Mouse (Mus musculus): ENCODE data around the gene Ctnna2. TPM values are rescaled to one million over a fixed set of nuclear protein-coding genes. Genes with fewer than 3 reads are reported as not detected.

Gene Ctnna2
- total RNA-seq, 2 experiments from 2014 or later = 136 to 140 TPM

DNA sequence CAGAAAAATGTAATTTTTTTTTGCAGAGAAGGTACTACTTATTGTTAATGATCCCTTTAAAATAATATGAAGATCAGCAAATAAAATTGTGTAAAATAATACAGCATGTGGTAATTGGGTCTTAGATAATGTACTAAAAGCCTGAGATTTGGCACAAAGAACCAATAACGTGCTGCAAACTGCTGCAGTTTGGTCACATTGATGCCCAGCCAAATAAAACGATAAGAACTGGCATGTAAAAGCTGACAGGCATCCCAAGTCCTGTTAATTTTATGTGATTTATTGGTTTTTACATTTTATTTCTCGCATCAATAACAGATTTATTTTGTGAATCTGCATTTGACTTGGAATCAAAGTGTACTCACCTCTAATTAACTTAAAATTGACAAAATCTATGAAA lies 497.4 kb downstream of the Ctnna2 start:
- intact Hi-C loops (cut with DNase I) = no loop called here
- DNase-seq (ENCODE audit: low spot score in 2 of 2) = no peak

DNA sequence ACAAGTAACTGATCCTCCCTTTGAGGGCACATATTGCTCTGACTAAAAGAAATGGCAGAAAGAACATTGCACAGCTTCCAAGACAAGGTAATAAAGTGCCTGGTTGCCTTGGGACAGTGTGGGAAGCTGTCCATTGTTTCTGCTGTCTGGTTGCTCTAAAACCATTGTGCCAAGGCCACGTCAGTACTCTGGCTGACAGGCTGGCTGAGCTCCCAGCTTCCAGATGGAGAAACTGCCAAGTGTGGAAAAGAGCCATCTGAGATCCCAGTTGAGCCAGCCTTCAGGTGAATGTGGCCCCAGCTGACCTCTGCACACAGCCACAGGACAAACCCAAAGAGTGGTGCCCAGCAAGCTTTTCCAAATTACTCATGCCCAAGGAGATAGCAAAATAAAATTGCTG lies 504.1 kb downstream of the Ctnna2 start:
- intact Hi-C loops (cut with DNase I) = no loop called here
- DNase-seq (ENCODE audit: low spot score in 2 of 2) = peak; percentile 40 to 64

DNA sequence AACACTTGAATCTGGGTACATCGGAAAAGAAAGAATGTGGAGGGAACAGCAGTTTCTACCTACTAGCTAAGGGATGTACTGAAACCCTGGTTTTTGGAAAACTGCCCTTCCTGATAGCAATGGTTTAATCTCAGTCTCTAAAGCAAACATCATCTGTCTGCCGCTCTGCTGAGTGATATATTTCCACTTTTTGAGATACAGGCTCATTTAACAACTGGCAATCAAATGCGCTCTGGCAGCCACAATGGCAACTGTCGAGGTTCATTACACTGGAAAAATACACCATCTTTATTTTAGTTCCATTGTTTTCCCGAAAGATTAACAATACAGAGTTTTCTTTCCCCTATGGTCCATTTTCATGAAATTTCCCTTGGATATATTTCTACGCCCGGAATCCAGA lies 506.2 kb downstream of the Ctnna2 start:
- intact Hi-C loops (cut with DNase I) = no loop called here
- DNase-seq (ENCODE audit: low spot score in 2 of 2) = no peak

DNA sequence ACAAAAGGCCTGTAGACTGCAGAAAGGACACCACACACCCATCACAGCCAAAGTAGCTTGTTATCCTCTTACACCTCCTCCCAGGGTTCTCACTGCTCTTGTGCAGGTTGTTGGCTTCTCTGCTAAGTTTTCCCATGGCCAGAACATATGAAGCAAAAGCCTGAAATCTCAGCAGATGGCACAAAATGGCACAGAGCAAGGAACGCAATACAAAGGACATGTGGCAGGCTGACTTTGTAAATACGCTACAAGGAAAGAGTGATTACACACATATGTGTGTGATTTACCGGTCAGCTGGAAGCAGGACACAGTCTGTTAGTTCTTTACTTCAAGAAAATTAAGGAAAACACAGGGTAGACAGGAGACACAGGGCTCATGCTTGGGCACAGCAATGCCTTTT lies 511.4 kb downstream of the Ctnna2 start:
- intact Hi-C loops (cut with DNase I) = no loop called here
- DNase-seq (ENCODE audit: low spot score in 2 of 2) = no peak

DNA sequence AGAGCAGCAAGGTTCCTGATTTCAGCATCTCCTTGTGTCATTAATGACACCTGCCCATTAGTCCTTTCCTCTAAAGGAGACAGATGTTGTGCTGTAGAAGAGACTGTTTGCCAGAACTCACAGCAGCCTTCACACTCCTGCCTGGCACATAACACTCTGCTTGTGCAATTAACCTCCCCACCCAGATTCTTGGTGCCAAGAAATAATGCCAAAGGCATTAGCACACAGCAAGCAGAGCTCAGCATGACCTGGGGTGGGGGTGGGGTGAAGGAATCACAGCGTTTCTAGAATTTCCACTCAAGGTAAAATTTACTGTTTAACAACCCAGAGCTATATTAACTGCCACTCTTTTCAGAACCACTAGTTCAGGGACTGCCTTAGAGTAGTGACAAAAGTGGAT lies 516.8 kb downstream of the Ctnna2 start:
- intact Hi-C loops (cut with DNase I) = no loop called here
- DNase-seq (ENCODE audit: low spot score in 2 of 2) = no peak

DNA sequence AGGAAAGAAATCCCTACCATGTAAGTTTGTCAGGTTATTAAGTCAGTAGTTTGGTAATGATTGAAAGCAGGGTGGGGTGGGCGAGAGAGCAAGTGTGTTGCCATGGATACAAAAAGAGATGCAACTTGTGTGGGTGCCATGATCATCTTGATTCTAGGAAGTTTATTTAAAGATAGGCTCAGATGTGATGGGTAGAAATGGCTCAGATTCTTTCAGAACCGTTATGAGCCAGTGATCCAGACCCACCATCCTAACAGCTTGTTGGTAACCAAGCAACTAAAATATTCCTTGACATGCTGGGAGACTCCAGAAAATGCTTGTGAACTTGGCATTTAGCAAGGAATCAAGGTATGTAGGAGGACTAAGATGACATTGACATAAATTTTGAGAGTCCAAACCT lies 521.6 kb downstream of the Ctnna2 start:
- DNase-seq (ENCODE audit: low spot score in 2 of 2) = peak; percentile 37 to 69

DNA sequence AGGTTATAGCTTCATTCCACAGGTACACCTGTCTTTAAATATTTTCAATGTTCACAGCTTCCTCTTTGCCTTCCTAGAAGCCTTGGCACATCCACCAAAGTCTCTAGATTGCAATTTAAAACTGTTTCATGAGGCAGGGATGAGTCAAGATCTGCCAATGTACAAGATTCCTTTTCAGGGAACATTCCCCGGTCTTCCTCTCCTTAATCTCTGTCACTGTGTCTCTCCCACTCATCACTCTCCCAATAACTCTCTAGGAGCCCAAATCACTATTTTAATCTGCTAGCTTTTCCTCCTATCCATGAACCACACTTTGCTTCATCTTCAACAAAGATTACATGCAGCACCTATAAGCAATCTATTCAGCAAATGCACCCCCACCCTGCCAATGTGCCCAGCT lies 532.6 kb downstream of the Ctnna2 start:
- intact Hi-C loops (cut with DNase I) = no loop called here
- no peak for DNase-seq (ENCODE audit: low spot score in 2 of 2)

More for the DNA sequence above, 521.6 kb downstream of the Ctnna2 start:
- intact Hi-C loops (cut with DNase I) = loop anchor here (5.0 to 10.0 kb wide), 2 partner anchors 119 to 203 kb away; no protein-coding TSS in a partner anchor

DNA sequence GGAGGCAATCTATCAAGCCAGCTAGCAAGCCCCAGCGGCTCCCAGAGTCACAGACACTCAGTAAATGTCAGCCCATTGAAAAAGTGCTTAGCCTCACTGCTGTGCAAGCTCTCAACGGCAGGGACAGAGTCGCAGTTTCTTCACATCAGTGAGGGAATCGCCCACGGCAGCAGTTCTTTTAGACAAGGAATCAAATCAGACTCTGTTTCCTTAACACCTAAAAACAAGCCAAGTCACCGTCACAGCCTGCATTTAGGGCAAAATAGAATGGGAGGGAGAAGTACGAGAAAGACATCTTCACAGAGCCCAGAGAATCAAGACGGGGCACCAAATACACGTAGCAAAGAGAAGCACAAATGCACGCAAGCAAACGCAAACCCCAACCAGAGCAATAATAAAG lies 535.6 kb downstream of the Ctnna2 start:
- DNase-seq (ENCODE audit: low spot score in 2 of 2) = peak; percentile 67 to 76
- intact Hi-C loops (cut with DNase I) = no loop called here

DNA sequence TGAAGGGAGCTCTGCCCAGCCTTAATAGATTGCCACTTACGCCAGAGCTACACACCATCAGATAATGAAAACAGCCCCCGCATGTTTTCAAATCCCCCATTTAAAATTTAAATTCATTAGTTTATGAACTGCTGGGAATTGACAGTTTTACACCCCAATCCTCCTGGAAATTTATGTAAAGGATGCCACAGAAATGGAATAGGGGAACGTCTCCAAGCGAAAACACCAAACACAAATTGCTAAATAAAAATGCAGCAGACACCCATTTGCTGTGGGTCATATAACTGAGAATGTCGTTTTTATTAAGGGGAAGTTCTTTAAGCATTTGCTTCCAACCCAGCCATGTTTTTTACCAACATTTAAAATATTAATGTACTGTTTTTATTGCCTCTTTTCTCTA lies 538.4 kb downstream of the Ctnna2 start:
- no peak for DNase-seq (ENCODE audit: low spot score in 2 of 2)
- intact Hi-C loops (cut with DNase I) = no loop called here

DNA sequence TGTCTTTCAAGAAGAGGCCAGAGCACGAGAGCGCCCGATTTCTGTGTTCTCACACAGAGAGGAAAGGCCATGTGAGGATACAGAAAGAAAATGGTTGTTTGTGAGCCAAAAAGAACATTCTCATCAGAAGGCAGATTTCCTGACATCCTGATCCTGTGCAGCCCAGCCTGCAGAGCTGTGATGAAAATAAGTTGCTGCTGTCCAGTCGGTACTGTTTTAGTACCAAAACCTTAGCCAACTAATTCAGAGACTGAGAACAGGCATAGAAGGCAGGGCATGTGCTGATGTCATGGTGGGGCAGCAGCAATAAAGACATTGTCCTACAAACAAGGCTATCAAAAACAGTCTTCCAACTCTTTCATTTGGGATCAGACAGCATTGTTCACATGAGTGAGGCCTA lies 549.1 kb downstream of the Ctnna2 start:
- intact Hi-C loops (cut with DNase I) = no loop called here

DNA sequence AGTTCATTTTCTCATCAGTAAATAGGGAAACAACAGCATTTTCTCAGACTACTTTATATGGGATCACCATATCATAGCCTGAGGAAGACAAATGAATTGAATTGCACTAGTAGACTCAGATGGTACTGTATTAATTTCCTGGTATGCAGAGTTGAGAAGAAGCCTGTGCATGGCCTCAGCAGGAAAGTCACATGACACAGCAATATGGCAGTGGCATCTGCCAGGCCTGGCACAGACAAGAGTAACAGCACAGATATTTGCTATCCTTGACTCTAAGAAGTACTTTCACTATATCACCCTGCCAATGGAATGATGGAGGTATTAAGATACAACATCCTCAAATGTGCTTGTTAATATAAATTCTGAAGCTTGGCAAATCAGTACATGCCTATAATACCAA lies 553.8 kb downstream of the Ctnna2 start:
- DNase-seq (ENCODE audit: low spot score in 2 of 2) = no peak

More for the DNA sequence above, 549.1 kb downstream of the Ctnna2 start:
- DNase-seq (ENCODE audit: low spot score in 2 of 2) = no peak

DNA sequence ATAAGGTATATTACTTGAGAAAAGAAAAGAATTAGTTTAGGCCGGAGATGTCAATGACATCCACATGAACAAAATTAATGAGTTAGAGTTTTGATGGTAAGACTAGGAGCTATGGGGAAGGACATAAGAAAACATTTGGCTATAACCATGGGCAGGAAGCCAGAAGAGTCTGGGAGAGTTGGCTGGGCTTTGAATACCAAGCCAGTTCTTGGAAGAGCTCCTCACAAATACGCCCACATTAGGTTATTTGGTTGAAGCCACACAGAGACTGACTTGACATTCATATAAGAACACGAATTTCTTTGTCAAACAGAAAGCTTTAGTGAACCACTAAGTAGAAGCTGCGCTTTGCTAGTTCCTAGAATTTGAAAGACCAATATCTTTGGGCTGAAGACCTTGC lies 554.7 kb downstream of the Ctnna2 start:
- intact Hi-C loops (cut with DNase I) = no loop called here
- DNase-seq (ENCODE audit: low spot score in 2 of 2) = no peak

More for the DNA sequence above, 553.8 kb downstream of the Ctnna2 start:
- intact Hi-C loops (cut with DNase I) = no loop called here

DNA sequence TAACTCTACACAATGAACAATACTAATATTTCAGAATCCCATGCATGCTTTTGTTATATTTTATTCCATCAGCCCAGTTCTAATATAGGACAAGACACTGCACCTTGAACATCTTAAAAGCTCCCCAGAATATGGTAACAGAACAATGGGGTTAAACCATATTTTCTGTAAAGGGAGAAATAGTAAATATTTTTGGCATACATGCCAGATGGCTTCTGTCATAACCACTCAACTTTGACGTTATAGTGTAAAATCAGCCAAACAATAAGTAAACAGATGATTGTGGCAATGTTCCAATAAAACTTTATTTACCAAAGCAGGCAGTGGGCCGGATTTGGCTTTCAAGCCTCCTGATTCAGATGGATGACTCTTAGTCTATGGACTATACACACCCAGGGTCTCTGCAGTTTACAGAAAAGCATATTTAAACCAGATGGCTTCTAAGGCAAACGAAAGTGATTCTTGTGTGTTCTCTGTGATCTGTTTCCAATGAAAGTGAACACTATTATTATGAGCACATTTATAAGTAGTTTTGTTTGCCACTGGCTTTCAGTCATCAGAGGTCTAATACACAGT lies 557.8 kb downstream of the Ctnna2 start:
- no peak for DNase-seq (ENCODE audit: low spot score in 2 of 2)
- intact Hi-C loops (cut with DNase I) = no loop called here

DNA sequence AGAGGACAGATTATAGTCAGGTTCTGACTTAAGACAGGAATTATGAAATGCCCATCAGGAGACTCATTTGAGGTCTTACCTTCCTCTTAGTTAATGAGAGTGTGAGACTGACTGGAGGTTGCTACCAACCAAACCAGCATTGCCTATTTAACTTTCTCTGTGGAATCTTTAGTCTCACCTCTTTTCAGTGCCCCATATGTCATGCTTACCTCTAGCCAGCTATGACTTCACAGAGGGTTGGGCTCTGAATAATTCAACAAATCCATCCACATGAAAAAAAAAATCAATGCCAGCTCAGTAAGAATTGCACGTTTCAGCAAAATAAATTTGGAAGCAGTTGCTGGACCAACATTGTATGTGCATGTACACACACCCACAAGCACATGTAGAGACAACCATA lies 562.5 kb downstream of the Ctnna2 start:
- no peak for DNase-seq (ENCODE audit: low spot score in 2 of 2)
- intact Hi-C loops (cut with DNase I) = no loop called here

DNA sequence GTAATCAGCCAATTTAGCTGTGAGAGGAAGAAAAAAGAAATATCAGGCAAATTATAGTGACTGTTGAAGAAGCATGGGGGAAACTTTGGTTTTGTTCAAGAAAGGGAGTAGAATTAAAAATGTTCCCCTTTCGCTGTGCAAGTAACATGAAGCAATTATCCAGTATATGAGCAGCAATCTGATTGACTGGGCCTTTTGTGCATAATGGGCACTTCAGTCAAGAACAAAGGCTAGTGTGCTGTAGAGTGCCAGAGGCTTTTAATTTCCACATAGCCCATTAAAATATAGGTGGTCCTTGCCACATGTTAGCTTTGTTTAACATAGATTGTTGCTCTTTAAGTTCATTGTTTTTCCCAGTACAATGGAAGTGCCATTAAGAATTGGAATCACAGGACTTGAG lies 566.0 kb downstream of the Ctnna2 start:
- intact Hi-C loops (cut with DNase I) = no loop called here
- DNase-seq (ENCODE audit: low spot score in 2 of 2) = no peak

DNA sequence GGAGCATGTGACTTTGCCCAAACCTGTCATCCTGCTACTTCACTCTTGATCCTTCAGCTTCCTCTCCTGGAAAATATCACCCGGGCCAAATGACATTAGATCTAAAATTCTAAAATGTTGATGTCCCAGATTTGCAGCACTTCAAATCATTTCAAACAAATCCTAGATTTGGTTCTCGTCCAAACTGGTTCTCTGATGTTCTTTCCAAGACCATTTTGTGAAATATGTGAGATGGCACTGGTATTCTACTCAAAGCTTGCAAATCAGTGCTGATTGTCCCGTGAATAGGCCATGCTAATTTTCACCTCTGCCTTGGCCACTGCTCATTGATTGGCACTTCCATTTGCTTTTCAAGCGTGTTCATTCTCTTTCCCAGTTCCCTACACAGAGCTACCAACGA lies 571.0 kb downstream of the Ctnna2 start:
- intact Hi-C loops (cut with DNase I) = no loop called here
- no peak for DNase-seq (ENCODE audit: low spot score in 2 of 2)

DNA sequence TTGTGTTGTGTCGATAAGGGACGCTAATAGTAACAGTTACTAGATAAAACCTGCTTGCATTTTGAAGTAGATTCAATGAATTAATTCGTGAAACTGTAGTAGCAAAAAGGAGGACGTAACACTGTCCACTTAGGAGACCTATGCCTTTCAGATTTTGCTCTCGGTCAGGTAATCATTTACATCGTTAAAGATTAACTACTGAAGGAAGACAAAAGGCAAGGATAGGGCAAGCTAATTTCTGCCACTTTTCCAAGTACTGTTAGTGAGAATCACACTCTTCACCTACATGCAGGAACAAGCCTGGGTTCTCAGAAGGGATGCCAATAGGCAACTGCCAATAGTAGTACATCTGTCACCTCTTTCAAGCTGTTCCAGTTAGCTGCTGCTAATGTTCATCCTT lies 578.7 kb downstream of the Ctnna2 start:
- intact Hi-C loops (cut with DNase I) = no loop called here
- no peak for DNase-seq (ENCODE audit: low spot score in 2 of 2)

DNA sequence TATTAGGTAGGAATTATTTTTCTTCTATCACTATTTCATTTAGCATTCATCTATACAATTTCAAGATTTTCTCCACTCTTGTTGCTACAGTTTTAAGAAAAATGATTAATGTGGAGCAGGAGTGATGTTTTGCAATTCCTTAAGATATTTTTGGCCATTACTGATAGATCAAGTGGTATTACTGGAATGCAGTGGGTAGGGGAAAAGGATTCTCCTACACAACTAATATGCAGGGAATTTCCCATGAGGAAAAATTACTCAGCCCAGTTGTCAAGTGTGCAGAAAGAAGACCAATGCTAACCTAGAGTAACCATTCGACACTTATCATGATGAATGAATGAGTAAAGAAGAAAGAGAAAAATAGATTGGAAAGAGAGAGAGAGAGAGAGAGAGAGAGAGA lies 587.8 kb downstream of the Ctnna2 start:
- intact Hi-C loops (cut with DNase I) = no loop called here

DNA sequence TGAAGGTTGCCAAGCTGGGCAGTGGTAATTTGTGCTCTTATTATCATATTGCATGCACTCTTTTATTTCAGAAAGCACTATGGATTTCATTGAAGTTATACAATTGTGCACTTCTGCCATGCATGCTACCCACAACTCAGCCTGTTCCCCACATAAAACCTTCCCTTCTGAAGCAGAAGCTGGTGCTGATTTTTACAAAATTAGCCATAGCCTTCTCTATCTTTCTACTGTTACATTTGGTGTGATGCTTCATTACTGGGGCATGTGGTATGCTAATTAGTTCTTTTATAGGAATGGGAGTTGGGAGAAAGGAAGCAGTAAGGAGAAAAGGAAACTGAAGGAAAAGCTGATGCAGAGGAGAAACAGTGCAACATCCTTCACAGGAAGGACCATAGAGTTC lies 598.2 kb downstream of the Ctnna2 start:
- intact Hi-C loops (cut with DNase I) = no loop called here
- DNase-seq (ENCODE audit: low spot score in 2 of 2) = peak in 1 of 2 experiments; percentile 7

More for the DNA sequence above, 587.8 kb downstream of the Ctnna2 start:
- DNase-seq (ENCODE audit: low spot score in 2 of 2) = no peak

DNA sequence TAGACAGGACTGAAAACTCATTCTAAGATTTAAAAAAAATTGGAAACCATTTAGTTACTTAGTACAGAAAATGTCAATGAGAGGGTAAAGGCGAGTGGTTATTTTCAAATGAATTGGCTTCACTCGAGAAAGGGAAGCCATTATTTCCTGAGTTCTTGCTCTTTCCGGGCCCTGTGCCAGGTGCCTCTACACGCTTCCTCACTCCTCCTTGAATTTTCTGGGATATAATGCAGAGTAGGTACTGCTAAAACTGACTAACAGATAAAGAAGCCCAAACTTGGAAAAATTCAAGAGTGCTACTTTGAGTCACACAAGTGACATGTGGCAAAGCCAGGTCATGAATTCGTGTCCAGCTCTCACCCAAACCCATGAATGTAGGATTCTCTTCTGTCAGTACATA lies 606.4 kb downstream of the Ctnna2 start:
- DNase-seq (ENCODE audit: low spot score in 2 of 2) = peak in 1 of 2 experiments; percentile 19
- intact Hi-C loops (cut with DNase I) = no loop called here

DNA sequence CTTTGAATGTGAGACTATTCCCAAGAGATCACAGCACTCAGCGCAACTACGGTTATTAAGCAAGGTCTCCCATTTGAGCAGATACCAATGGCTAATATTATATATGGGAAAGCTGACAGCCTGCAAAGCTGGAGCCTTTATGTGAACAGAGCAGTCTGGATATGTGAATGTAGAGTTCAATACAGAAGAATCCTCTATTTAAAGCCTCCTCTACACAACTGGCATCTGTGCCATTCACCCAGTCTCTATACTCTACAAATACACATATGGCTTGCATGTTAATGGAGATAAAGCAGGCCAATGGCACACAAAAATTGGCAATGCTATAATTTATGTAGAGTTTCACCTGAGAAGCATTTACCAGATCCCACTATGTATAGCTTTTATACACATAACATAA lies 608.4 kb downstream of the Ctnna2 start:
- intact Hi-C loops (cut with DNase I) = no loop called here
- no peak for DNase-seq (ENCODE audit: low spot score in 2 of 2)

DNA sequence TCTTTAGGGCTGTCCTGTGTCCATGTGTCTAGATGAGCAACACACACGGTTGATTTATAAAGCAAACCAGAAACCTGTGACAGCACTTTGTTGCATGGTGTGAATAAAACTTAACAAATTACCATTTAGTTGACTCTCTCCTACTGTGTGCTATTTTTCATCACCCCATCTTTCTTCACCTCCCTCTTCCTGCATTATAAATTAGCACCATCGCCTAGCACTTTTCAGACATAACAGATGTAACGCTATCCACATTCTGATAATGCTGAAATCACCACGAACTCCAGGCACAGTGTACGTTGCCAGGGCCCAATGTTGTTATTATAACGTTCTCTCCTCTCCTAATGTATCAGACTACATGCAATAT lies 621.0 kb downstream of the Ctnna2 start:
- intact Hi-C loops (cut with DNase I) = no loop called here
- DNase-seq (ENCODE audit: low spot score in 2 of 2) = peak in 1 of 2 experiments; percentile 21

Data from left cerebral cortex, postnatal 14 days (tissue).